Mouse (Mus musculus): ENCODE measurements at regions not wholly inside any gene's neighbourhood (a gene's known extent, or its start where the extent isn't known, plus 50 kb on each side); places are given as distances from the start of the nearest gene placed in this dataset.
"Not testable (repeated sequence)": the region's sequence is repeated elsewhere in the genome, so short reads cannot be mapped to it uniquely, and the experiment has no call there.

GRCm38 (mm10) chr14:15868520-15868919 lies 380.6 kb upstream of the Ngly1 start:
- DNase-seq (ENCODE audit: low spot score in 2 of 2) = no peak

- no peak for DNase-seq (ENCODE audit: low spot score in 2 of 2)
Measured at GRCm38 (mm10) chr14:15872013-15872412, 377.1 kb upstream of the Ngly1 start.

DNA sequence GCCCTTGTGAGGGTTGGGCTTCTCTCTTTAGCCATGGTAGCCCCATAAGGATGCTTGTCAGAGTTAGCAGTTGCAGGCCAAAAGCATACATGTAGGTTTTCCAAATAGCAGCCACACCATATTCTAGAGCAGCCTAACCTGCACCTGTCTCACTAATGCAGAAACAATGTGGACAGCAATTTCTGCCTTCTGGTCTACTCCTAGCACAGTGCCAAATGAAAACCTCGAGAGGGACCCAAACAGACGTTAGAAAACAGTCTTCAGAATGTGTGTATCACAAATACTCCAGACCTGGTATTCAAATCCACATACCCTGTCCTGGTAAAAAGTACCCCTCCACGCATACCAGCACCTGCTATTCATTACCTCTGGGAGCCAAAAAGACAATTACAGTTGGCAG lies 368.9 kb upstream of the Ngly1 start:
- DNase-seq (ENCODE audit: low spot score in 2 of 2) = no peak

DNA sequence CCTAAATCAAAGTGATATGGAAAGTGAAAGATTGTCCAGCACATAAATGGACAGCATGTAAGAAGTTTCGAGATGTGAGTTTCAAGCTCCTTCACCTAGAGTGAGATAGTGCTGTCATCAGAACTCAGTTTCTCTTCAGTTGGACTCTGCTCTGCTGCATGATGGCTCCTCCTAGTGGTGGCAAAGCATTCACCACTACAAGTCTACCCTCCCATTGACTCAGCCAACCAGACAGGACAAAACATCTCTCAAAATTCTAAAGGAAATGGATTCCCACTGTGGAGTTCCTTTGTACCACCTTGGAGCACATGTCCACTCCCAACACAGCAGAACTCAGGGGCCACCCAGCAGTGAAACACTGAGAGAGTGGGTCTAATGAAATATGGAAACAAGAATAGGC lies 367.8 kb upstream of the Ngly1 start:
- DNase-seq (ENCODE audit: low spot score in 2 of 2) = peak; percentile 9 to 21

GRCm38 (mm10) chr14:15884641-15885340 lies 364.3 kb upstream of the Ngly1 start:
- DNase-seq (ENCODE audit: low spot score in 2 of 2) = no peak

GRCm38 (mm10) chr14:15897098-15897497 lies 352.0 kb upstream of the Ngly1 start:
- DNase-seq (ENCODE audit: low spot score in 2 of 2) = no peak

GRCm38 (mm10) chr14:15906429-15906828 lies 342.7 kb upstream of the Ngly1 start:
- not testable (repeated sequence) for DNase-seq (ENCODE audit: low spot score in 2 of 2)

DNA sequence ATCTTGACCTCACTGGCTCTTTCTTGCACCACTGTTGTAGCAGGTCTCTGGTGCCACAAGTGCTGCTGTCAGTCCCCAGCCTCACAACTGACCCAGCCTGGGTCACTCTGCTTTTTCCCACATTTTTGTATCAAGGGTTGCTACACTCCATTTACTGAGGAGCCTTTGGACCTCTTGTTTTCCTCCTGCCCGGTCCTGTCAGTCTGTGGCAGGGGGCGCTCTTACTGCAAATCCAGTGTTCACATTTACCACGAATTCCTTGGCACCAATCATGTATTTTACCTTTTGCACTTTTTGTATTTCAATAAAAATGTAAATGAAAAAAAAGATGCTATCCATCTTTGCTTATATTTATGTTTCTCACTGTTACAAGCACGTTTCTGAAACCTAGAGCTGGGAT lies 335.9 kb upstream of the Ngly1 start:
- not testable (repeated sequence) for DNase-seq (ENCODE audit: low spot score in 2 of 2)

DNA sequence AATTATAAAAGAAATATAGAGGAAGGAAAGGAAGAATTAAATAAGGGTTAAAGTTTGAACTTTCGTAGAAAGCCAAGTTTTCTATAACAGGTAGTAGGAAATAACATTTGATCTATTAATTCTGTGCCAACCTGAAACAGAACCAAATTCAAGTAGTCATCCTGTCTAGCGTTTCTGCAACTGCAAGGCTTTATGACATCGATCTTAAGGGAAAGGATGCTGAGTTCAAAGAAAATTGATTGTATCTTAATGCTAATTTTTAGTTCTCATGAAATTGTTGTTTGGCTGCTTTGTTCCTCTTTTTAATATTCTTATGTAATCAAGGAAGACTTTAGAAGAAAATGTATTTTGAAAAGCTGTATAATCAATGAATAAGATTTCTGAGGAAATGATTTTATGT lies 334.9 kb upstream of the Ngly1 start:
- DNase-seq (ENCODE audit: low spot score in 2 of 2) = no peak

DNA sequence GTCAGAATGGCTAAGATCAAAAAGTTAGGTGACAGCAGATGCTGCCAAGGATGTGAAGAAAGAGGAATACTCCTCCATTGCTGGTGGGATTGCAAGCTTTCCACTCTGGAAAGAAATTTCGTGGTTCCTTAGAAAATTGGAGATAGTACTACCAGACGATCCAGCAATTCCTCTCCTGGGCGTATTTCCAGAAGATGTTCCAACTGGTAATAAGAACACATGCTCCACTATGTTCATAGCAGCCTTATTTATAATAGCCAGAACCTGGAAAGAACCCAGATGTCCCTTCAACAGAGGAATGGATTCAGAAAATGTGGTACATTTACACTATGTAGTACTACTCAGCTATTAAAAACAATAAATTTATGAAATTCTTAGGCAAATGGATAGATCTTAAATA lies 324.4 kb upstream of the Ngly1 start:
- DNase-seq (ENCODE audit: low spot score in 2 of 2) = not testable (repeated sequence)

DNA sequence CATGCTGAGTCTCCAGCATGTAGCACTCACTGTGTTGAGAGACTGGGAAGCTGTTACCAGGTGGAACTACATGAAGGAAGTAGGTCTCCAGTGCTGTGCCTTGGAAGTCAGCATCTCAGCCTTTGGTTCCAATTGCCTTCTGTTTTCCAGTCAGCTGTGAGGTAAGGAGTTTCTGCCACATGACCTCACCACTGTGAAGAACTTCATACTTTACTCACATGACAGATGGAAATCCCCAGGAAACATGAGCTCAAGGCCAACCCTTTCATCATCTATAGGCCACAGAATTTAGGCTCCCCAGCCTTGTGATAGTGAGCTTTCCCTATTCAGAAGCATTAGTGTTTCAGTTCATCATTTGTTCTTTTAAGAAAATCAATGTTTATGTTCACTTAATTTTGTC lies 314.4 kb upstream of the Ngly1 start:
- no peak for DNase-seq (ENCODE audit: low spot score in 2 of 2)

GRCm38 (mm10) chr14:15970321-15970720 lies 278.8 kb upstream of the Ngly1 start:
- DNase-seq (ENCODE audit: low spot score in 2 of 2) = no peak

- DNase-seq (ENCODE audit: low spot score in 2 of 2) = no peak
Measured at GRCm38 (mm10) chr14:15970767-15971166, 278.3 kb upstream of the Ngly1 start.

DNA sequence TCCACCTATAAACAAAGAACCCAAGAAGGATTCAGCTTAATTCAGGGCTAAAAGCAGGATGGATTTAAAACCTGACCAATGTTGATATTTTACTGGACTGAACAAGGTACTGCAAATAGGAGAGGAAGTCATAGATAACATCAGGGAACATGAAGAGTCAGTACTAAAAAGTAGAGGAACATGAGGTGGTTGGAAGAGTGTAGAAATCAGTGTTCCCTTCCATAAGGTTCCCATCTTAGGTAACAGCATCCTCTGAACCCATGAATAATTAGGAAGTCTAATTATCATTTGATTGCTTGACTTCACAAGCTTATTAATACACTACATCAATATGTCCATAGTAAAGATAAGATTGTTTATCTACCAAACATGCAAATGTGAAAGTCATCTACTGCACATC lies 277.8 kb upstream of the Ngly1 start:
- no peak for DNase-seq (ENCODE audit: low spot score in 2 of 2)

DNA sequence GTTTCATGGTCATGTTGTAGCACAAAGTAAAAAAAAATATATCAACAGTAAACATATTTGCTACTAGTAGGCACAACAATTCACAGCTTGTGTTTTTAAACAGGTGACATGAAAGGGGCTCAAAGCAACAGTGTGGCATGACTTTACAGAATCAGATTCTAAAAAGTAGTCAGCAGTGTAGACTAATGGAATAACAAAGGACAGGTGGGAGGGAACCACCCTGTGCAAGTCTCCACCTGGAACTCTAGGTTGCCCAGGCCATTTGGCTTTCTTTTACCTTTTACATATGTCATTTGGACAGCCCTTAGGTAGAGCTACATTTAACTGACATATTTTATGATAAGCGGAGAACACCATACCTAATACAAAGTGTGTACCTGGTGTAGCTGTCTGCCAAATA lies 271.7 kb upstream of the Ngly1 start:
- no peak for DNase-seq (ENCODE audit: low spot score in 2 of 2)

DNA sequence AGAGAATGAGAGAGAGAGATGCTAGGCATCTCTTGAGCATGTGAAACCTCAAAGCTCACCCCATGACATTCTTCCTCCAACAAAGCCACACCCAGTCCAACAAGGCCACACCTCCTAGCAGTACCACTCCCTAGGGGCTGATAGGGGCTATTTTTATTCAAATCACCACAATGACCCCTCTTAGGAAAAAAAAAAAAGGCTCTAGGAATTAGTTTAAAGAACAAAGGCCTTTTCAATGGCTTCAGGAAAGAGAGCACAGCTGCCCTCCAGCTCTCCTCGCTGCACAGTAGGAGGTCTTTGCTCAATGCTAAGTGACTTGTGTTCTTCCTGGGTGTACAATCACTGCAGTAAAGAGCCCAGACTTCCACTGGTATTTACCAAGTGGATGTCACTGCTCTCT lies 270.8 kb upstream of the Ngly1 start:
- no peak for DNase-seq (ENCODE audit: low spot score in 2 of 2)

- DNase-seq (ENCODE audit: low spot score in 2 of 2) = no peak
Measured at GRCm38 (mm10) chr14:16005409-16005808, 243.7 kb upstream of the Ngly1 start.

- no peak for DNase-seq (ENCODE audit: low spot score in 2 of 2)
Measured at GRCm38 (mm10) chr14:16006968-16007367, 242.1 kb upstream of the Ngly1 start.

DNA sequence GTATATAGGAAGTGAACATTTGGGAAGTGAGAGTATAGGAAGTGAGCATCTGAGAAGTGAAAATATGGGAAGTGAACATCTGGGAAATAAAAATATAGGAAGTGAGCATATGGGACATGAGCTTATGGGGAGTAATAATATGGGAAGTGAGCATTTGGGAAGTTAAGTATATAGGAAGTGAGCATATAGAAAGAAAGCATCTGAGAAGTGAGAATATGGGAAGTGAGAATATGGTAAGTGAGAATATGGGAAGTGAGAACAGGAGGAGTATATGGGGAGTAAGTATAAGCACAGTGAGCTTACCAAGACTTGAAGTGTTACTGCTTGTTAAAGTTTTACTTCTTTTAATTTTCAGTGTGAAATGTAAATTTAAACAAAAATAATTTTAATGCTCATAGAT lies 239.3 kb upstream of the Ngly1 start:
- no peak for DNase-seq (ENCODE audit: low spot score in 2 of 2)

DNA sequence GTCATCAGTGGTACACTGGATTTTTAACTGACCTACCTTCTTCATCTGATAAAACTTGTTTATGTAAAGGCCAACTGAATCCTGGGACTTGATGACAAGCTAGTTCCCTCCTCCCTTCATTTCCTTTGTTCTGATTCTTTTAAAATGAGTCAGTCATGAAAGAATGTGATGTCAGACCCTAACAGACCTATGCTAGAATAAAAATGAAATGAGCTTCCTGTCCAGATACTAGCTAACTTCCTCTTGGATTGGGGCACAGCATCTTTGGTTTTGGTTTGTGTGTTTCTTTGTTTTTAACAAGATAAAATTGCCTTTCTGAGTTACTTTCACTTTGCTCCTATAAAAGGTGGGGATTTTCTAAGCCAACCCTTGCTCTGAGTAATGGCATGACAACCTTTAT lies 225.2 kb upstream of the Ngly1 start:
- no peak for DNase-seq (ENCODE audit: low spot score in 2 of 2)

GRCm38 (mm10) chr14:16037771-16038170 lies 211.3 kb upstream of the Ngly1 start:
- DNase-seq (ENCODE audit: low spot score in 2 of 2) = no peak

DNA sequence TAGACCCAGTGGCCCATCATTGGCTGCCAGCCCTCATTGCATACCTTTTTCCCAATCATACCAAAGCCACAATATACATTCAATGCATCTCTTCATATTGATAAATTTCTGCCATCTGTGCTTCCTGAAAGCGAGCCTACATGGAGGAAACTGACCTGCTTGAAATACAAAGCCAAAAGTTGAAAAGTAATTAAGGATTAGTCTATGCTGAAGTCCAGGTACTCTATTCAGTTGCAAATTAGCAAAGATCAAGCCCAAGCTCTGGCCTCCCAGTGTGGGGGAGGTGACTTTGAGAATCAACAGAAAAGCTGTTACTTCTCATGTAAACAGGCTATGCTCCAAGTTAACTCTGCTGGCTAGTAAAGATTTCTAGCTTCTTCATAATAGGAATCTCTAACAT lies 210.7 kb upstream of the Ngly1 start:
- DNase-seq (ENCODE audit: low spot score in 2 of 2) = no peak

DNA sequence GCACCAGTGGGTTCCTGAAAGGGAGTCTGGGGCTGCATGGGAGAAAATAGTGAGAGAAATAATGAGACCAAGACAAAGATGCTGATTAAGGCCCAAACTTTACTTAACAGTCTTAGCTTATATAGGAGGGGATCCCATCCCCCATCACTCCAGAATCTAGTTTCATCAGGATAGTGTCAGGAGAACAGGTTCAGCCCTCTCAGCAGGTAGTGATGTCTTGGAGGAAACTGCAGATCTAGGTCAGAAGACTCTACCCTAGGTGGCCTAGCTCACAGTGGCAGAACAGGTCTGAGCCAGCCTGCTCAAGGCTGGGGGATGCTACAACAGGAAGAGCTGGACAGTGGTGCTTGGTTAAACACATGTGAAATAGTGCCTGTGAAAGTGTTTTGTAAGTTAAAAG lies 204.6 kb upstream of the Ngly1 start:
- DNase-seq (ENCODE audit: low spot score in 2 of 2) = no peak

DNA sequence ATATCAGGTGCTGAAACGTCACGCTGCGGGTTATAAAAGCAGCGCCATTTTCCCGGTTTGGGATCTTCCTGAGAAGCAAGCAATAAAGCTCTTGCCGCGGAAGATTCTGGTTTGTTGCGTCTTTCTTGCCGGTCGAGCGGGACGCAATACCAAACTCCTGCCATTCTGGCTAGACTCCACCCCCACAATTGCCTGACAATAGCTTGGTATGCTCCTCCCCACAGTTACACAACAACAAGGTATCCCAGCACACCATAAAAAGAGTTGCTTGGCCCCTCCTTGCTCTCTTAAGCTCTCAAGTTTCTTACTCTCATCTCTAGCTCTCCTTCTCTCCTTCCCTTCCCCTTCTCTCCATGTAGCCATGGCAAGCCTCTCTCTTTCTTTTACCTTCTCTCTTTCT lies 176.5 kb upstream of the Ngly1 start:
- not testable (repeated sequence) for DNase-seq (ENCODE audit: low spot score in 2 of 2)

All from cerebellum, postnatal 4 days (tissue).